Mouse (Mus musculus): Measurements from ENCODE around the gene Sp110. TPM values are rescaled to one million over a fixed set of nuclear protein-coding genes. Genes with fewer than 3 reads are reported as not detected.

Gene Sp110
- polyA plus RNA-seq, 1 experiment from 2014 or later, result 5.0 TPM

Other genes with a start within 250 kb of the Sp110 start
- not detected in 2 replicates for gene G530012D18Rik, start 23.1 kb downstream of the Sp110 start, polyA plus RNA-seq (2014; fragmentation: Nextera tagmentation; extraction: Ambion mirVana)
- gene Sp140, start 1.6 kb upstream of the Sp110 start, polyA plus RNA-seq (2014; fragmentation: Nextera tagmentation; extraction: Ambion mirVana), result 3.7 and 4.7 TPM in 2 replicates
- 1.6 and 2.4 TPM in 2 replicates for gene Sp100, start 51.2 kb upstream of the Sp110 start, polyA plus RNA-seq (2014; fragmentation: Nextera tagmentation; extraction: Ambion mirVana)
- 3.2 and 3.5 TPM in 2 replicates for gene A630001G21Rik, start 179.8 kb upstream of the Sp110 start, polyA plus RNA-seq (2014; fragmentation: Nextera tagmentation; extraction: Ambion mirVana)
- 29.2 and 32.6 TPM in 2 replicates for gene Cab39, start 194.6 kb upstream of the Sp110 start, polyA plus RNA-seq (2014; fragmentation: Nextera tagmentation; extraction: Ambion mirVana)

Data from liver, embryonic 11.5 days (tissue).